30 mouse cellular contexts compared by ENCODE assay signal in genomic region chr14:32877549-32877948, GRCm38 (mm10). TPM values are rescaled to one million over a fixed set of nuclear protein-coding genes. Genes with fewer than 3 reads are reported as not detected.
A peak's percentile ranks its signal among the peaks of the same experiment; 100 is the strongest.
DNase-seq lines count a peak whose midpoint lies in the region; ATAC-seq and TF ChIP-seq lines count a peak whose summit lies in the region.
"Had no signal": no experiment of that assay in that cellular context is flagged by ENCODE, and none has a peak within 500 bp of the region (broad histone marks: within the 10 kb centered on the region; RNA-seq: fewer than 3 reads in every experiment).

No protein-coding gene starts in this region.

- ATAC-seq in heart, embryonic 16.5 days (replicated peaks; ENCODE audit: extremely low read depth, insufficient read depth, low FRiP score), result 0 out of 2 replicates have a peak, but pooled peaks have one; percentile 7
- no peak for ATAC-seq in kidney, embryonic 14.5 days (ENCODE audit: low FRiP score, low TSS enrichment)
- ATAC-seq in lung, embryonic 16.5 days (ENCODE audit: low read depth), result peak; percentile 67
- ATAC-seq in liver, postnatal 0 days, result peak; percentile 59
- ATAC-seq: forebrain, postnatal 0 days; inflammation-experienced regulatory T-cells, adult 6 months; midbrain, embryonic 16.5 days had no signal

- H3K4me1 ChIP-seq in heart, embryonic 16.5 days (ENCODE audit: control insufficient read depth, insufficient read depth, low read length), result peaks cover 34% of the 10 kb centered on the region
- no peaks in the 10 kb centered on the region for H3K4me1 ChIP-seq in kidney, embryonic 14.5 days (ENCODE audit: control insufficient read depth, insufficient read depth, low read length)
- peaks cover 13% of the 10 kb centered on the region for H3K4me1 ChIP-seq in lung, embryonic 16.5 days (replicated peaks; ENCODE audit: control insufficient read depth, insufficient read depth, low read length)
- 0 out of 2 replicates have a peak, but pooled peaks cover 3% of the 10 kb centered on the region for H3K4me1 ChIP-seq in liver, postnatal 0 days (ENCODE audit: insufficient read depth)
- H3K4me1 ChIP-seq: limb, embryonic 10.5 days; midbrain, embryonic 10.5 days; neural tube, embryonic 13.5 days had no signal

- no peaks in the 10 kb centered on the region for H3K9me3 ChIP-seq in heart, embryonic 16.5 days (replicated peaks; ENCODE audit: control insufficient read depth, low read length)
- H3K9me3 ChIP-seq in kidney, embryonic 14.5 days (ENCODE audit: control insufficient read depth, low read length), result no peaks in the 10 kb centered on the region
- H3K9me3 ChIP-seq in lung, embryonic 16.5 days (ENCODE audit: control insufficient read depth, low read length), result no peaks in the 10 kb centered on the region
- H3K9me3 ChIP-seq in liver, postnatal 0 days (ENCODE audit: low read length), result no peaks in the 10 kb centered on the region
- H3K9me3 ChIP-seq: embryonic facial prominence, embryonic 10.5 days; limb, embryonic 10.5 days; midbrain, embryonic 10.5 days; neural tube, embryonic 13.5 days had no signal

- H3K36me3 ChIP-seq in heart, embryonic 16.5 days (ENCODE audit: control insufficient read depth, insufficient read depth), result no peaks in the 10 kb centered on the region
- no peaks in the 10 kb centered on the region for H3K36me3 ChIP-seq in kidney, embryonic 14.5 days (ENCODE audit: control insufficient read depth, insufficient read depth, low read length)
- H3K36me3 ChIP-seq in lung, embryonic 16.5 days (ENCODE audit: control insufficient read depth, insufficient read depth, low read length), result no peaks in the 10 kb centered on the region
- no peaks in the 10 kb centered on the region for H3K36me3 ChIP-seq in liver, postnatal 0 days (replicated peaks; ENCODE audit: insufficient read depth, low read length)
- H3K36me3 ChIP-seq: embryonic facial prominence, embryonic 10.5 days; limb, embryonic 10.5 days; midbrain, embryonic 10.5 days; neural tube, embryonic 13.5 days had no signal

- H3K27ac ChIP-seq in heart, embryonic 16.5 days (ENCODE audit: low read length), result no peak overlapping the region
- no peak overlapping the region for H3K27ac ChIP-seq in kidney, embryonic 14.5 days (ENCODE audit: low read depth, low read length)
- no peak overlapping the region for H3K27ac ChIP-seq in lung, embryonic 16.5 days (ENCODE audit: low read length)
- peak overlapping the region; percentile 44; the same call in 1 of the 2 replicates for H3K27ac ChIP-seq in liver, postnatal 0 days (ENCODE audit: low read depth)
- H3K27ac ChIP-seq: embryonic facial prominence, embryonic 10.5 days; hindbrain, embryonic 14.5 days; limb, embryonic 10.5 days; midbrain, embryonic 10.5 days; neural tube, embryonic 13.5 days had no signal

- TF ChIP-seq EP300 in liver, postnatal 0 days (IDR thresholded peaks at IDR 0.05; ENCODE audit: low read depth), result peak; percentile 49; the same call in 1 of the 2 replicates

- H3K4me2 ChIP-seq in heart, embryonic 16.5 days (ENCODE audit: low read depth, low read length), result no peak overlapping the region
- H3K4me2 ChIP-seq in kidney, embryonic 14.5 days (replicated peaks; ENCODE audit: low read depth, low read length), result no peak overlapping the region
- H3K4me2 ChIP-seq in lung, embryonic 16.5 days (ENCODE audit: low read depth, low read length), result no peak overlapping the region
- H3K4me2 ChIP-seq in liver, postnatal 0 days (ENCODE audit: low read depth, low read length), result no peak overlapping the region
- H3K4me2 ChIP-seq: heart, embryonic 11.5 days; hindbrain, embryonic 14.5 days; neural tube, embryonic 13.5 days had no signal

- intact Hi-C loops in heart, postnatal 36 days (cut with DNase I), result no loop called here

- WGBS in heart, embryonic 16.5 days, result 59% methylated on average over 6 of the region's 6 CpGs
- 68% methylated on average over 6 of the region's 6 CpGs for WGBS in kidney, embryonic 14.5 days
- WGBS in lung, embryonic 16.5 days, result 30% methylated on average over 6 of the region's 6 CpGs
- WGBS in liver, postnatal 0 days (ENCODE audit: insufficient replicate concordance), result 41% methylated on average over 6 of the region's 6 CpGs

- H3K4me3 ChIP-seq in heart, embryonic 16.5 days (ENCODE audit: low read length), result no peak overlapping the region
- H3K4me3 ChIP-seq in kidney, embryonic 14.5 days (ENCODE audit: low read length), result no peak overlapping the region
- H3K4me3 ChIP-seq in lung, embryonic 16.5 days (ENCODE audit: low read length), result no peak overlapping the region
- no peak overlapping the region for H3K4me3 ChIP-seq in liver, postnatal 0 days (ENCODE audit: low read depth, low read length)
- H3K4me3 ChIP-seq: embryonic facial prominence, embryonic 10.5 days; limb, embryonic 10.5 days; midbrain, embryonic 10.5 days; myocyte; neural tube, embryonic 13.5 days had no signal

- DNase-seq in heart, postnatal 36 days, result no peak
- peak; percentile 49 for DNase-seq in kidney, postnatal 10 days
- no peak for DNase-seq in lung, postnatal 14 days
- no peak for DNase-seq in liver, postnatal 0 days
- DNase-seq in right cerebral cortex, postnatal 14 days, result no peak
- DNase-seq: adrenal gland, postnatal 25 days; cerebellum, adult 11 months; cerebellum, postnatal 10 days; forebrain, postnatal 0 days; heart, postnatal 4 days; lung, adult 18-20 months; retina, postnatal 1 day had no signal

- TF ChIP-seq CTCF in liver, postnatal 0 days (IDR thresholded peaks at IDR 0.05; ENCODE audit: low read depth), result no peak

- H3K27me3 ChIP-seq in heart, embryonic 16.5 days (ENCODE audit: control insufficient read depth, insufficient read depth, low read length), result no peaks in the 10 kb centered on the region
- no peaks in the 10 kb centered on the region for H3K27me3 ChIP-seq in kidney, embryonic 14.5 days (ENCODE audit: control insufficient read depth, insufficient read depth, low read length)
- H3K27me3 ChIP-seq in lung, embryonic 16.5 days (ENCODE audit: control insufficient read depth, insufficient read depth, low read depth, low read length), result no peaks in the 10 kb centered on the region
- H3K27me3 ChIP-seq in liver, postnatal 0 days (ENCODE audit: insufficient read depth, low read length), result no peaks in the 10 kb centered on the region
- H3K27me3 ChIP-seq: neural tube, embryonic 13.5 days had no signal

- H3K9ac ChIP-seq in heart, embryonic 16.5 days (ENCODE audit: low read length), result no peak overlapping the region
- H3K9ac ChIP-seq in kidney, embryonic 14.5 days (ENCODE audit: low read depth, low read length), result no peak overlapping the region
- H3K9ac ChIP-seq in lung, embryonic 16.5 days (ENCODE audit: low read length), result no peak overlapping the region
- no peak overlapping the region for H3K9ac ChIP-seq in liver, postnatal 0 days (replicated peaks)
- H3K9ac ChIP-seq: forebrain, postnatal 0 days; hindbrain, embryonic 14.5 days; neural tube, embryonic 13.5 days had no signal

RNA-seq across cellular contexts. Expression of gene Vstm4, which starts 21.0 kb away (rescaled TPM):
- 24.1 and 24.2 TPM in 2 replicates for polyA plus RNA-seq in heart, embryonic 16.5 days (2015; fragmentation: Nextera tagmentation; extraction: Ambion mirVana)
- total RNA-seq in heart, postnatal 36 days (2021), result 10 to 100 TPM in 1 of 2 experiments, 1 to 10 TPM in 1; 7.0 to 10.2 TPM
- 21.2 and 35.4 TPM in 2 replicates for polyA plus RNA-seq in kidney, embryonic 14.5 days (2014; fragmentation: Nextera tagmentation; extraction: Ambion mirVana)
- polyA plus RNA-seq in lung, embryonic 16.5 days (2015; fragmentation: Nextera tagmentation; extraction: Ambion mirVana), result 67.3 and 72.1 TPM in 2 replicates
- 5.9 and 6.0 TPM in 2 replicates for polyA plus RNA-seq in liver, postnatal 0 days (2015; fragmentation: Nextera tagmentation; extraction: Ambion mirVana)
- polyA plus RNA-seq: inflammation-experienced regulatory T-cells, adult 6 months; myocyte had no signal

RNA-seq across cellular contexts. Expression of gene Fam170b, which starts 43.8 kb away (rescaled TPM):
- not detected in 2 replicates for polyA plus RNA-seq in heart, embryonic 16.5 days (2015; fragmentation: Nextera tagmentation; extraction: Ambion mirVana)
- under 1 TPM in 1 of 2 experiments, not detected in 1; 0.17 TPM for total RNA-seq in heart, postnatal 36 days (2021)
- polyA plus RNA-seq in kidney, embryonic 14.5 days (2014; fragmentation: Nextera tagmentation; extraction: Ambion mirVana), result 0.14 TPM in 1 of 2 replicates, not detected in the other
- 0.11 and 0.36 TPM in 2 replicates for polyA plus RNA-seq in lung, embryonic 16.5 days (2015; fragmentation: Nextera tagmentation; extraction: Ambion mirVana)
- 0.06 and 0.11 TPM in 2 replicates for polyA plus RNA-seq in liver, postnatal 0 days (2015; fragmentation: Nextera tagmentation; extraction: Ambion mirVana)
- total RNA-seq: forebrain, postnatal 0 days; gastrocnemius, postnatal 4 days; layer of hippocampus, postnatal 14 days had no signal
- polyA plus RNA-seq: cortical plate, adult 2 months; embryonic facial prominence, embryonic 10.5 days; forebrain, embryonic 11.5 days; forebrain, postnatal 0 days; heart, embryonic 11.5 days; hindbrain, embryonic 14.5 days; inflammation-experienced regulatory T-cells, adult 6 months; midbrain, embryonic 10.5 days; myocyte; spleen, adult 2 months; urinary bladder, adult 2 months had no signal
